Mouse (Mus musculus) spleen, adult 2 months (tissue): Measurements from ENCODE around the gene Dqx1.

Experiments
- CTCF ChIP-seq: fragments of 200-500 bp; IDR thresholded peaks from 2 replicates; pipeline ENCODE4 v1.5.1; 2011; ENCODE audit warnings: mild to moderate bottlenecking, inconsistent platforms; ENCODE audit not compliant: insufficient read depth, insufficient read length, insufficient replicate concordance; ENCODE audit errors: extremely low read depth
- POLR2A ChIP-seq: fragments of 200-500 bp; IDR thresholded peaks from 2 replicates; pipeline ENCODE4 v1.6.1; 2011; ENCODE audit warnings: low read depth, low read length, inconsistent platforms

- TF ChIP-seq POLR2A (no peak), CTCF (no peak)
Measured at GRCm38 (mm10) chr6:83015749-83016148, 41.9 kb upstream of the Dqx1 start.
